Mouse (Mus musculus): Measurements from ENCODE around the gene Atp6v1c2.
A peak's percentile ranks its signal among the peaks of the same experiment; 100 is the strongest.

Atp6v1c2 gene

GRCm38 (mm10) chr12:17324549-17325470, 4.3 kb downstream of the Atp6v1c2 start:
- no peak for DNase-seq

- DNase-seq: no peak
Observed at GRCm38 (mm10) chr12:17318453-17318852, 10.7 kb downstream of the Atp6v1c2 start.

- DNase-seq: peak; percentile 88
Observed at GRCm38 (mm10) chr12:17317970-17318369, 11.2 kb downstream of the Atp6v1c2 start.

- no peak for DNase-seq
Observed at GRCm38 (mm10) chr12:17316096-17316495, 13.1 kb downstream of the Atp6v1c2 start.

GRCm38 (mm10) chr12:17310852-17311839, 18.0 kb downstream of the Atp6v1c2 start:
- DNase-seq: no peak

GRCm38 (mm10) chr12:17308246-17308645, 20.9 kb downstream of the Atp6v1c2 start:
- no peak for DNase-seq

GRCm38 (mm10) chr12:17305445-17305844, 23.7 kb downstream of the Atp6v1c2 start:
- peak; percentile 88 for DNase-seq

- DNase-seq: no peak
Observed at GRCm38 (mm10) chr12:17299902-17300301, 29.3 kb downstream of the Atp6v1c2 start.

GRCm38 (mm10) chr12:17296899-17297298, 32.3 kb downstream of the Atp6v1c2 start:
- DNase-seq: no peak

- DNase-seq: no peak
Observed at GRCm38 (mm10) chr12:17290569-17290968, 38.6 kb downstream of the Atp6v1c2 start.

- no peak for DNase-seq
Observed at GRCm38 (mm10) chr12:17289913-17290312, 39.2 kb downstream of the Atp6v1c2 start.

- DNase-seq: no peak
Observed at GRCm38 (mm10) chr12:17289060-17289459, 40.1 kb downstream of the Atp6v1c2 start.

- DNase-seq: no peak
Observed at GRCm38 (mm10) chr12:17288496-17288895, 40.7 kb downstream of the Atp6v1c2 start.

- no peak for DNase-seq
Observed at GRCm38 (mm10) chr12:17273841-17274240, 55.3 kb downstream of the Atp6v1c2 start.

- DNase-seq: no peak
Observed at GRCm38 (mm10) chr12:17271272-17271671, 57.9 kb downstream of the Atp6v1c2 start.

- no peak for DNase-seq
Observed at GRCm38 (mm10) chr12:17267316-17267715, 61.8 kb downstream of the Atp6v1c2 start.

- DNase-seq: no peak
Observed at GRCm38 (mm10) chr12:17266673-17266990, 62.5 kb downstream of the Atp6v1c2 start.

- DNase-seq: peak; percentile 100
Observed at GRCm38 (mm10) chr12:17265971-17266672, 63.0 kb downstream of the Atp6v1c2 start, which contains the start of gene Pdia6. Gene Pdia6, plus strand, starts transcription at chr12:17266545.

GRCm38 (mm10) chr12:17264826-17265225, 64.3 kb downstream of the Atp6v1c2 start:
- peak; percentile 89 for DNase-seq

GRCm38 (mm10) chr12:17263881-17264280, 65.3 kb downstream of the Atp6v1c2 start:
- peak; percentile 95 for DNase-seq

GRCm38 (mm10) chr12:17261005-17261404, 68.2 kb downstream of the Atp6v1c2 start:
- DNase-seq: peak; percentile 88

- no peak for DNase-seq
Observed at GRCm38 (mm10) chr12:17258431-17258830, 70.7 kb downstream of the Atp6v1c2 start.

- peak; percentile 91 for DNase-seq
Observed at GRCm38 (mm10) chr12:17256905-17257304, 72.3 kb downstream of the Atp6v1c2 start.

Data from heart, adult 11 months (tissue).